ENCODE assay signal across 8 mouse cellular contexts in the genomic region with DNA sequence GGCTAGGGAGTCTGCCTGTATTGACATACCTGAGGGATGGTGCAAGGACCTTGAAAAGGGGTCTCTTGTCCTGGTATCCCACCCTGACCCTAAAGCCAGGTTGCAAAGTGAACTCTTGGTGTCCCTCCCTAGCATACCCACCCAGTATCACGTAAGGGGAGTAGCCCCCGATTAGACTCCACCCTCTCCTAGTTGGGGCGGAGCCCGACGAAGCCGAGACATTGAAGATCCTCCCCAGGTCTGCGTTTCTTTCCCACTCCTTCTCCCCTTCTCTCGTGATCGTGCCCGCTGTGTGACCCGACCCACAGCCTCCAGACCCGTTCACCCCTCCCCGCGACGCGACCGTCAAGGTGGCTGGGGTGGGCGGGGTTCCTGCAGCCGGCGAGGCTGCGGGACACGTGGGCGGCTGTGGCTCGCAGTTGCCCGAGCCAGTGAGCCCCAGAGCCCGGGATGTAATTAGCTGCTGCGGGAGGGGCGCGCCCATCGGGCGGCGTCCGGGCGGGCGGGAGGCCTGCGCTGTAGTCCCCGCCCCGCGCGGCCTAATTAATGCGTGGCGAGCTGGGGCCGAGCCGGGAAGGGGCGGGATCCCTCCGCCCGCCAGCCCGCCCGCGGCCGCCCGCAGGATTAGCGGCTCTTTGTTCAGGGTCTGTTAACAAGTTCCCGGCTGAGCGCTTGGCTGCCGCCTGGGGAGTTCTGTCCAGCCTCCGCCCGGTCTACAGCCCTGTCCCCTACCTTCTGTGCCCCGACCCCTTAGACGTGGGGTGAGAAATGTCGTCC. TPM values are rescaled to one million over a fixed set of nuclear protein-coding genes. Genes with fewer than 3 reads are reported as not detected.
DNase-seq lines count a peak whose midpoint lies in the region; ATAC-seq and TF ChIP-seq lines count a peak whose summit lies in the region.

No protein-coding gene starts in this region.

- peak overlapping the region; percentile 93 for H3K4me2 ChIP-seq in heart, embryonic 15.5 days
- peak overlapping the region; percentile 96 for H3K4me2 ChIP-seq in stomach, embryonic 15.5 days

- no peaks in the 10 kb centered on the region for H3K4me1 ChIP-seq in thymus, adult 2 months (replicated peaks; ENCODE audit: control insufficient read depth, insufficient read depth, low read length)
- H3K4me1 ChIP-seq in heart, embryonic 15.5 days (replicated peaks) = peaks cover 9% of the 10 kb centered on the region
- H3K4me1 ChIP-seq in megakaryocyte, embryonic 14.5 days = peaks cover 8% of the 10 kb centered on the region; the same call in 1 of the 2 replicates
- peaks cover 14% of the 10 kb centered on the region for H3K4me1 ChIP-seq in stomach, embryonic 15.5 days

- no peaks in the 10 kb centered on the region for H3K9me3 ChIP-seq in heart, embryonic 15.5 days (replicated peaks)
- H3K9me3 ChIP-seq in megakaryocyte, embryonic 14.5 days = no peaks in the 10 kb centered on the region
- no peaks in the 10 kb centered on the region for H3K9me3 ChIP-seq in stomach, embryonic 15.5 days

- no peak for DNase-seq in thymus, adult 2 months
- no peak for DNase-seq in thymus, adult 18-20 months
- peak; percentile 91 for DNase-seq in embryo, embryonic 11 days
- DNase-seq in kidney, postnatal 4 days = peak; percentile 53 to 64
- no peak for DNase-seq in spleen, postnatal 36 days (ENCODE audit: low spot score in 2 of 2)

- H3K27ac ChIP-seq in thymus, adult 2 months (ENCODE audit: control insufficient read depth, insufficient read depth, low read length) = no peak overlapping the region
- H3K27ac ChIP-seq in heart, embryonic 15.5 days = no peak overlapping the region
- H3K27ac ChIP-seq in stomach, embryonic 15.5 days = no peak overlapping the region

- H3K9ac ChIP-seq in heart, embryonic 15.5 days = peak overlapping the region; percentile 37; the same call in 1 of the 2 replicates
- no peak overlapping the region for H3K9ac ChIP-seq in stomach, embryonic 15.5 days

- 1% methylated on average over 61 of the region's 61 CpGs for WGBS in thymus, adult 2 months
- under 1% methylated on average over 61 of the region's 61 CpGs for WGBS in heart, embryonic 15.5 days
- under 1% methylated on average over 48 of the region's 61 CpGs for WGBS in stomach, embryonic 15.5 days

- no peaks in the 10 kb centered on the region for H3K36me3 ChIP-seq in thymus, adult 2 months (ENCODE audit: control insufficient read depth, insufficient read depth, low read length)
- H3K36me3 ChIP-seq in heart, embryonic 15.5 days = no peaks in the 10 kb centered on the region
- no peaks in the 10 kb centered on the region for H3K36me3 ChIP-seq in megakaryocyte, embryonic 14.5 days (replicated peaks; ENCODE audit: low read length)
- H3K36me3 ChIP-seq in stomach, embryonic 15.5 days = no peaks in the 10 kb centered on the region

- no peak for TF ChIP-seq POLR2A in thymus, adult 2 months (IDR thresholded peaks at IDR 0.05; ENCODE audit: control insufficient read depth, extremely low read depth, insufficient read depth, low read length, poor library complexity)

- peaks cover 2% of the 10 kb centered on the region; the same call in 1 of the 2 replicates for H3K27me3 ChIP-seq in thymus, adult 2 months (ENCODE audit: control insufficient read depth, insufficient read depth, low read length)
- peaks cover 84% of the 10 kb centered on the region for H3K27me3 ChIP-seq in heart, embryonic 15.5 days
- peaks cover 96% of the 10 kb centered on the region for H3K27me3 ChIP-seq in megakaryocyte, embryonic 14.5 days (replicated peaks)
- peaks cover 55% of the 10 kb centered on the region for H3K27me3 ChIP-seq in stomach, embryonic 15.5 days (replicated peaks)

- TF ChIP-seq CTCF in thymus, adult 2 months (IDR thresholded peaks at IDR 0.05; ENCODE audit: borderline replicate concordance, control insufficient read depth, extremely low read depth, insufficient read depth, low read length, poor library complexity) = no peak

- peak overlapping the region; percentile 14 for H3K4me3 ChIP-seq in thymus, adult 2 months (ENCODE audit: control insufficient read depth, insufficient read depth, low read length)
- H3K4me3 ChIP-seq in heart, embryonic 15.5 days = peak overlapping the region; percentile 54
- peak overlapping the region; percentile 64 for H3K4me3 ChIP-seq in megakaryocyte, embryonic 14.5 days (replicated peaks)
- H3K4me3 ChIP-seq in stomach, embryonic 15.5 days (replicated peaks) = peak overlapping the region; percentile 51

- no peak; the same call in 1 of the 2 replicates for ATAC-seq in heart, embryonic 15.5 days (replicated peaks; ENCODE audit: insufficient number of reproducible peaks, insufficient read depth, low FRiP score, low read depth)
- peak; percentile 41; the same call in 1 of the 2 replicates for ATAC-seq in stomach, embryonic 15.5 days (ENCODE audit: insufficient read depth, low FRiP score, low read depth)

RNA-seq across cellular contexts. Expression of a gene that starts 6.7 kb away (rescaled TPM):
- 3.1 and 5.9 TPM in 2 replicates for polyA plus RNA-seq in thymus, adult 2 months (2012; rRNA removed)
- polyA plus RNA-seq in heart, embryonic 15.5 days (2015; fragmentation: Nextera tagmentation; extraction: Ambion mirVana) = 1.3 and 2.8 TPM in 2 replicates
- polyA plus RNA-seq in megakaryocyte, embryonic 14.5 days (2012; ENCODE audit: insufficient read depth, low replicate concordance) = not detected in 2 replicates
- polyA plus RNA-seq in stomach, embryonic 15.5 days (2015; fragmentation: Nextera tagmentation; extraction: Ambion mirVana) = 4.0 TPM in 2 replicates

Comparison
In these comparisons a context has a peak if more than half of its experiments do, and no peak if none do; other contexts are left out.
1. DNase-seq: peak in embryo, embryonic 11 days (single experiment) and kidney, postnatal 4 days (2 of 2); none in thymus, adult 2 months (single experiment), thymus, adult 18-20 months (0 of 2) and spleen, postnatal 36 days (0 of 2).
2. H3K4me3 ChIP-seq: peak in every context shown above with its lines; median percentile 64 in megakaryocyte, embryonic 14.5 days; 54 in heart, embryonic 15.5 days; 51 in stomach, embryonic 15.5 days; 14 in thymus, adult 2 months.